Mouse (Mus musculus): ENCODE data around the gene Mettl6.

The Mettl6 gene

DNA sequence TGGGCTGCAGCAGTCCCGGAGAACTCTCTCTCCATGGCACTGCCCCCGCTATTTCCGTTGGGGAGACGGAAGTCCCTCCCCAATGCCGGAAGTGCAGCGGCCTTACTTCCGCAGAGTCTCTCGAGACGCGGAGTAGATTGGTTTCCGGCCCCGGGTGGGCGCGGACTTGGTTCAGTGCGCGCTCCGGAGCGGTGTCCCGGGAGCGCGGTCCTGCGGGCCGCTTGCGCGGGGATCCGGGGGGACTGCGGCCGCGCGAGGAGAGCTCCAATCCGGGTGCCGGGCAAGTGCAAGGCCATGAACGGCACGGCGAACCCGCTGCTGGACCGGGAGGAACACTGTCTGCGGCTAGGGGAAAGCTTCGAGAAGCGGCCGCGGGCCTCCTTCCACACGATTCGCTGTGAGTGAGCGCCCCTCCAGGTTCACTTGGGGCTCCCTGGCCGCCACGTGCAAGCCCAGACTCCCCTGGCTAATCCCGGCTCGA is at the start of gene Mettl6:
TSS of gene Mettl6 (minus strand) at position 66 of the 481 bp plus-strand sequence.
- DNase-seq = peak; percentile 99

GRCm38 (mm10) chr14:31543885-31544442 is 49.1 kb upstream of the Mettl6 start:
- no peak for DNase-seq

GRCm38 (mm10) chr14:31537298-31537697 is 42.5 kb upstream of the Mettl6 start:
- DNase-seq = peak; percentile 96

- DNase-seq = no peak
These were observed 37.8 kb upstream of the Mettl6 start for GRCm38 (mm10) chr14:31532656-31533055.

GRCm38 (mm10) chr14:31531506-31532148 is 36.8 kb upstream of the Mettl6 start:
- DNase-seq = peak; percentile 94

GRCm38 (mm10) chr14:31530847-31531246 is 36.0 kb upstream of the Mettl6 start:
- no peak for DNase-seq

DNA sequence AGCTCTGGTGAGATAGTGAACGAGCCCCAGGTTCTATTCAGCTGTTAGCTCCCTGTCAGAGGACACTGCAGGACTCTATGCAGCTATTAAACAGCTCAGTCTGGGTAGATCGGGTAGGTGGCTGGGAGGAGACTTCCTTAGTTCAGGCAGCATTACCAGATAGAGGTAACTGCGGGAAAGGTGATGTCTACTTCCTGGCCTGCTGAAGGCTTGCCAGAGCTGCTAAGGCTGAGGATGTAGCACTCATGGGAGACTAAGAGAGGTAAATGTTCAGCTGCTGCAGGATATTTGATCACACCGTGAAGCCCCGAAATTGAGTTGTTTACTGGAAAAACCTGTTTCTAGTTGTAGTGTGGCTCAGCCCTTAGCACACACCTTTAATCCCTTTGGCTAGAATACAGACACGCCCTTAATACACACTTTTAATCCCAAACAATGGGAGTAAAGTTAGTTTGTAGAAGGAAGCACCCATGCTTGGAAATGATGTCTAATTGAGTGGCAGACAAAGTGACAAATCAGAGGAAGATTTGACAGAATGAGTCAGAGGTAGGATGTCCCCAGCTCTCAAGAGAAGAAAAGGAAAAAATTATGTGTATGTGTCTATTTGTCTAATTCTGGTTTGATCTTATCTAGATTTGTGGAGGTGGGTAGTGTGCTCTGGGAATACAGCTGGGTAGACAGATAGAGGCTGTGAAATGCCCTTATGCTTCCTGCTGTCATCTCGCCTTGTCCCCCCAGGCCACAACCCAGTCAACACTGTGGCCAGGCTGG is 30.4 kb upstream of the Mettl6 start:
- no peak for DNase-seq

DNA sequence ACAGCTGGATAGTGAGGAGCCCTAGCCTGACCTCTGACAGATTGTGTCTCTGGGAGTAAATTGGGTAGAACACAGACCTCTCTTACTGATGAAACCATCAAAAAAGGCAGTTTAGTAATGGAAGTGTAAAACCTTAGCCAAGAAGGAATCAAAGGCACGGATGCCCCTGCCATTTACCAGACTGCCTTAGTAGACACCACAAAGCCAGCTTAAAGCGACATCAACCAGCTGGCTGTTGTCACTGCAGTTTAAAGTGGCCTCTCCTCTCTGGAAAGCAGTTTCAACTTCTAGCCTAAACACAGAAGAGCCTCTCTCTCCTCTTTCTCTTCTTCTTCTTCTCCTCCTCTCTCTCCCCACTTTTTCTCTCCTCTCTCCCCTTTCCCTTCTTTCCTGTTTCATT is 26.5 kb upstream of the Mettl6 start:
- DNase-seq = no peak

DNA sequence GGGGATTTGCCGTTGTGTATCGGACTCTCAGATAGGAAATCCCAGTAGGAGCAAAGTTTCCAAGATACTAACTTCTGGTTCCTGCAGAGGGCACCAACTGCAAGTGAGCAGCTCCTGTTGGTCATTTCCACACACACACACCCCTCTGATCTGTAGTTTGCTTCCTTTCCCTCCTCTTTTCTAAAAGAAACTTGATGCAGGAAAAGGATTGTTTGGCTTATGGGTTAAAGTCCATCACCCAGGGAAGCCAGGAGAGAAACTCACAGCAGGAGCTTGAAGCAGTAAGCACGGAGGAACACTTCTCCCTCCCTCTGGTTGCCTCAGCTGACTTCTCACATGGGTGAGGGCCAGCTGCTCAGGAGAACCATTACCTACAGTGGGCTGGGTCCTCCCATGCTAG is 24.3 kb upstream of the Mettl6 start:
- no peak for DNase-seq

- no peak for DNase-seq
These were observed 21.1 kb upstream of the Mettl6 start for GRCm38 (mm10) chr14:31515895-31516294.

DNA sequence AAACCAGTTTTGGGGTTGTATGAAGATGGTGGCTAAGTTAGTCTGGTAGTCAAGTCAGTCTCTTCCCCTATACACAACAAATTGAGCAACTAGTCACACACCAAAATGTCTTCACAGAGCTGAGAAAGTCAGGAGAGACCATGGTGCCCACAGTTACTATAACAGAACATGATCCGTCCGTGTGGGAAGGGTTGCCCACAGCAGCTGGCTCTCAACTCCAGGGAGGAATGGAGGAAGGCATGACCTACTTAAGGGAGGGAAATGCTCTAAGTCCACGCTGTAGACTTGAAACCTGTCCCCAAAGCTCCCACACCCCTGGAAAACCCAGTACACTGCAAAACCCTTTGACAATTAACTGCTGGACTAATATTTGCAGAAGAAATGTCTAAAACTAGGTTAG is 15.5 kb upstream of the Mettl6 start:
- DNase-seq = no peak

- DNase-seq = no peak
These were observed 15.1 kb upstream of the Mettl6 start for GRCm38 (mm10) chr14:31509911-31510310.

DNA sequence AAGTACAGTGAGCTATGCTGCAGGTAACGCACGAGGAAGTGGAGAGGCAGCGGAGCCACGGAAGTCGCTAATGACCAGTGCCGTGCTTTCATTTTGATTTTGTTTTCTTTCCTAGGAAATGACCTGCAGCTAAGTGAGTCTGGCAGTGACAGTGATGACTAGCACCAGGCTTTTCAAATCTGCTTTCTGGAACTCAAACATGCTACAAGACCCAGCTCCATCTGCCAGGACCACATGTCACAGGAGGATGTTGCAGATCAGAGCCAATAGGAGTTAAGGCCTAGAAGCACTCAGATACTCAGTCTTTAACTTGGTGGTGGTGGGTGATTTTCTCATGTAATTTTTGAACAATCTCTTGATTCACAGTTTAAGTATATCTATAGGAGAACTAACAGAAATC is 11.6 kb upstream of the Mettl6 start:
- no peak for DNase-seq

GRCm38 (mm10) chr14:31503406-31503805 is 8.6 kb upstream of the Mettl6 start:
- DNase-seq = peak; percentile 90

DNA sequence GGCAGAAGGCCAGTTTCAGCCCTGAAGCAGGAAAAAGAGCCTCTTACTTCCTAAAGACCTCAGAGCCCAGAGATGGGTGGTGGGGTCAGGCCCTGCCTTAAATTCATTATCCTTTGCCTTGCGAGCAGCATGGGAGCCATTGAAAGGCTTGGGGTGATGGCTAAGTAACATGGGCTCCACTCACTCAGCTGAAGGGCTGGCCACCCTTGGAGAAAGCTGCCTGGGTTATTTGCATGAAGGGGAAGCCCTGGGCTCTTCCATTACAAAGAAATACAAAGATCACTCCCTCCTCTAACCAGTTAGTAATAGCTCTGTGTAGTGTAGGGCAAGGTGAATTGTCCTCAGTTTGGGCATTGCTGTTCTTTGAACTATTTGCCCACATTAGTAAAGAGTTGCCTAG is 4.7 kb upstream of the Mettl6 start:
- no peak for DNase-seq

DNA sequence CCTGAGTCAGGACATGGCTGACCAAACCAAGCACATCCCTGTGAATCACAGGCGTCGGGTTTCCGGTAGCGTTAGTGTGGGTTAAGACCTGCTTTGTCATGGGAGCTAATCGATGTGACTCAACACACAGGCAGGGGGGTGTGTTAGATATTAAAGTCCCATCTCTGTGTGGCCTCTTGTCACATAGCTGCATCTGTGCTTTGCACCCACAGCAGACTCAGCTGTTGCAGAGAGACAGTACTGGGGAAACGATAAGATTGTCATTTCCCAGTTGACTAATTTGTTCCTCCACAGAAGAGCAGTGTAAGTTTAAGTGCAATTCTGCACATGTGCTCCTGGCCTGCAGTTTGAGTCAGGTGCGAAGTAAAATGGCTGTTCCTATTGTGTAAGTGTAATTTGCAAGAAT is 1.4 kb upstream of the Mettl6 start:
- DNase-seq = no peak

DNA sequence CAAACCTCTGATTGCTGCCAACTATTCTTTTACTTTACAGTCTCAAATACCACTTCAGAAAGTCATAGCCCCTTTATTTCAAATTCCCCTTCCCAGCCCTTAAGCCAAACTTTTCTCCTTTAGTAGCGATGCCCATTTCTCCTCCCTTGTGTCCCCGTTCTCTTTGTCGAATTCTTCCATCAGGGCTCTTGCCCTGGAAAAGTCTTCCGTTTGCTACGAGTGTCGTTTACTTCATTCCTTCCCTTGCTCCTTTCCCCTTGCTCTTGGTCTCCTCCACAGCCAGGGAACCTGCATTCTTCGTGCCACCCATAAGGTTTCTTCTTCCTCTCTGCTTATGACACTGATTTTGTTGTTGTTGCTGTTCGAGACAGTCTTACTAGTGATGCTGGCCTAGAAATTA is 698 bp upstream of the Mettl6 start:
- no peak for DNase-seq

- no peak for DNase-seq
These were observed 378 bp downstream of the Mettl6 start, which contains the start of gene Eaf1 for GRCm38 (mm10) chr14:31494349-31494974. Eaf1 (plus strand) TSS chr14:31494399.

DNA sequence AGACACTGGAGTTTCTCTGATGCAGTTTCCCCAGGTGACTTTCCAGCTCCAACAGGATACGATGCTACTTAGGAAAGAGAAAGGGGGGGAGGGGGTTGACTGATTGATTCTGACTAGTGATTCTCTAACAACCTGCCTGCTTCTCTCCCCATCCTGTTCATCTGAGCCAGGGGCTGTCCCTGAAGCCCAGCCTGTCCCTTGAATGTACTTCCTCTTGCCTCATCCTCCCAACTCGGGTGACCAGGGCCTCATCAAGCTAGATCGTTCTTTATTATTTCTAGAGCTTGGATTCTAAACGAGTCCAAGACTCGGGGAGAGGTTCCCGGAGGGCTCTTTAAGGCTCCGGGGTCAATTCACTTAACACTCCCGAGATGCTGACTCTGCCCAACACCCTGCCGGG is 939 bp downstream of the Mettl6 start:
- no peak for DNase-seq

DNA sequence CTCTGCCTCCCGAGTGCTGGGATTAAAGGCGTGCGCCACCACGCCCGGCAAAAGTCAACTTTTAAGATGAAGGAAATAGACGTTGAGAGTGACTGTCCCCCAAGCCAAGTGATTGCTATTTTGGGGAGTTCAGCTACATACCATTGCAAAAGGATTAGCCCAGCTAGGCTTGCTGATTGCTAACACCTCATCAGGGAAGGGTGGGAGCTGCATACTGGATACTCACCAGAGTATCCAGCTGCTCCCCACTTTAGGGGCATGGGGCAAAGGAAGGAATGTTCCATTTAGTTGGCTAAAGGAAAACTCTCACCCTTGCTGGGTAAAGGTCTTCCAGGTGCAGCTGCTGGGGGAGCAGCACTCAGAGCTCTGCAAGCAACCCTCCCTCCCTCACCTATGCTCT is 6.8 kb downstream of the Mettl6 start:
- no peak for DNase-seq

GRCm38 (mm10) chr14:31486465-31486864 is 8.4 kb downstream of the Mettl6 start:
- DNase-seq = no peak

GRCm38 (mm10) chr14:31482417-31482816 is 12.4 kb downstream of the Mettl6 start:
- DNase-seq = peak; percentile 91

GRCm38 (mm10) chr14:31473297-31473696 is 21.5 kb downstream of the Mettl6 start:
- DNase-seq = no peak

All from heart, adult 11 months (tissue).